Mouse (Mus musculus) T-helper 17 cell (primary cell): Measurements from ENCODE around the gene Lcat.

Source experiments
- in situ Hi-C, 2 experiments: fragments of 300-600 bp; cut with MboI, MseI; formaldehyde crosslinking; loops; 1 replicate in 1 of 2; 2 replicates in 1 of 2; pipeline ENCODE4 v1.15.1; 2025; ENCODE audit warnings: high pct_unique_total_duplicates in 2 of 2

Lcat gene

DNA sequence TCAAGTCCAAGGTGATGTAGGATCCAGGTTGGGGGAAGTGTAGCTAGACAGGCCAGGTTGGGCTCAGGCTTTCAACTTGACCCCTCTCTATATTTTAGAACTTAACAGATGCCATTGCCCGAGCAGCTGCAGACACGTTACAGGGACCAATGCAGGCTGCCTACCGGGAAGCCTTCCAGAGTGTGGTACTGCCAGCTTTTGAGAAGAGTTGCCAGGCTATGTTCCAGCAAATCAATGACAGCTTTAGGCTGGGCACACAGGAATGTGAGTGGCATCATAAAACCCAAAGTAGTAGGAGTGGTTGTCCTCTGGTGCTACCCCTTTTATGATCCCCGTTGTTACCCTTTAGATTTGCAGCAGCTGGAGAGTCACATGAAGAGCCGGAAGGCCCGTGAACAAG lies 52.3 kb downstream of the Lcat start:
- in situ Hi-C loops: no loop called here

DNA sequence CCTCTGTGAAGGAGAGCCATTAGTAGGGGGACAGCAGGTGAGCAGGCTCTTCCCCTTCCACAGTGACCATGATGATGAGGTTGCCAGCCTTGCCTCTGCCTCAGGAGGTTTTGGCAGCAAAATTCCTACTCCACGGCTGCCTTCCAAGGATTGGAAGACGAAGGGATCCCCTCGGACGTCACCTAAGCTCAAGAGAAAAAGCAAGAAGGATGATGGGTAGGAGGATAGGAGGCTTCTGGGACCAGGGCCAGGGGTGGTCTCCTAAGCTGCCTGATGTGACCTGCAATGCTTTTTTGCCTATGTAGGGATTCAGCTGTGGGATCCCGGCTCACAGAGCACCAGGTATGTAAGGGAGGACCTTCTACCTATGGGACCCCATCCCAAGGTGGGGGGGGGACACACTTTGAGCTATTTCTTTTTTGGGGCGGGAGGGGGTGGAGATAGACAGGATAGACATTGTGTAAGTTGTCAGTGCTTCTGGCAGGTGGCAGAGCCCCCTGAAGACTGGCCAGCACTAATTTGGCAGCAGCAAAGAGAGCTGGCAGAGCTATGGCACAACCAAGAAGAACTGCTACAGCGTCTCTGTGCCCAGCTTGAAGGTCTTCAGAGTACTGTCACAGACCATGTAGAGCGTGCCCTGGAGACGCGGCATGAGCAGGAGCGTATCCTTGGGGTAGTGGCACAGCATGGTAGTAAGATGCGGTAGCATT lies 53.3 kb downstream of the Lcat start:
- in situ Hi-C loops: loop anchor here (5.0 kb wide), 1 partner anchor 42 kb away; the partner anchor contains the start of gene Ctrl (in 2 of the 2)
